Mouse (Mus musculus) cortical plate, adult 2 months (tissue): ENCODE measurements at regions not wholly inside any gene's neighbourhood (a gene's known extent, or its start where the extent isn't known, plus 50 kb on each side); places are given as distances from the start of the nearest gene placed in this dataset.

ENCODE experiments used
- CTCF ChIP-seq: fragments of 200-500 bp; IDR thresholded peaks from 2 replicates; pipeline ENCODE4 v1.5.1; 2011; ENCODE audit warnings: mild to moderate bottlenecking, control low read depth, low read length; ENCODE audit not compliant: insufficient read depth; ENCODE audit errors: extremely low read depth
- POLR2A ChIP-seq: fragments of 200-500 bp; IDR thresholded peaks from 2 replicates; pipeline ENCODE4 v1.6.1; 2011; ENCODE audit warnings: mild to moderate bottlenecking, low read length, control low read depth; ENCODE audit not compliant: insufficient read depth; ENCODE audit errors: extremely low read depth

GRCm38 (mm10) chr9:68109841-68110240 lies 269.6 kb downstream of the Vps13c start:
- no peak for TF ChIP-seq CTCF
- TF ChIP-seq POLR2A, result no peak
